Mouse (Mus musculus) adrenal gland, postnatal 14 days (tissue): ENCODE results near the gene Zfyve27. TPM values are rescaled to one million over a fixed set of nuclear protein-coding genes. Genes with fewer than 3 reads are reported as not detected.
A peak's percentile ranks its signal among the peaks of the same experiment; 100 is the strongest.

ENCODE experiments used
- DNase-seq: peaks from one replicate; pipeline ENCODE4 v3.0.0; 2021; ENCODE audit warnings: mixed read lengths
- total RNA-seq: library from RNA; stranded (reverse); gene quantifications from 2 replicates; pipeline ENCODE4 v1.2.3, GENCODE M21; 2021

Zfyve27 gene
- total RNA-seq, 1 experiment from 2014 or later: 42.7 TPM

DNA sequence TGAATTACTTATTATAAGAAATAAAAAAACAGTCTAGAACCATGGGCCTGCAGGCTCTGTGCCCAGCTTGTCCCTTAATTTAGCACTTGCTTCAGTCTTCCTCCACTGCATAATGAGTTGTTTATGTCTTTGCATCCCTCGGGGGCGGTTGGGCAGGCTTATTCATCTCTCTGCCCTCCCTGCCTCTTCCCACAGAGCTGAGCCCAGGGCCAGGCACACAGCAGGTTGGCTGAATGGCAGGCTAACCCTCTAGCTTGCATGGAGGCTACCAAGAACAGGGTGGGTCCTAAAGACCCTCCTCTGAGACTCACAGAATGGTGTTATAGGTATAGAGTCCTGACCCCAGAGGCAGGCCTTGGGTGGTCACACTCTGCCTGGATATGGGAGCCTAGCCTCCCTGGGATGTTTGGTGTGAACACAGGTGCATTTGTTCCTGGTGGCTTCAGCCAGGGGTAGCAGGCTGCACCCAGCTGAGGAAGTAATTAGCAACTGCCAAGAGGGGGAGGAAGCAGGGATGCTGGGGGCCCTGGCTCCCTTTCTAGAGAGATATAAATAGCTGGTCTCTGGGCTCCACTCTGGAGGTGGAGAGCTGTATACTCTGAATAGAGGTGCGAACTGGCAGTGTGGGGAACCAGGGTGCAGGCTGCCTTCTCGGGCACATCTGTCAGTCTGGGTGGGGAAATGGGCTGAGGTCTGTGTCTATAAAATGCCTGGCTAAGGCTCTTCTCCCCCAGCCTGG, 74.0 kb downstream of the Zfyve27 start:
- no peak for DNase-seq

DNA sequence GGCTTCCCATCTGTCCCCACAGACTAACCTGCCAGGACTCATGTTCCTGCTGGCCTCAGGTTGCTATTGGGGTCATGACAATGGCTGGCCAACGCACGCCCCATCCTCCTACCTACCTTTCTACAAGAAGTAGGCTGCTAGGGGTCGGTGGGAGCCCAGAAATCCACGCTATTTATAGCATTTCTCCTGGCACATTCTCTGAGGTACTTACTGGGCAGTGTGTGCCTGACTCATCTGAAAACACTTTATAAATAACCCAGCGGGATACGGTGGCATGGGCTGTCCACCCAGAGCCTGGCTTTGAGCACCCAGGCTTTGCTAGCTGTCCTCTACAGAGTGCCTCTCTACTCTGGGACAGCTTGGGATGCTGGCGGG, 74.6 kb downstream of the Zfyve27 start:
- no peak for DNase-seq

- DNase-seq: no peak
These were observed 77.1 kb downstream of the Zfyve27 start for GRCm38 (mm10) chr19:42240881-42241280.

DNA sequence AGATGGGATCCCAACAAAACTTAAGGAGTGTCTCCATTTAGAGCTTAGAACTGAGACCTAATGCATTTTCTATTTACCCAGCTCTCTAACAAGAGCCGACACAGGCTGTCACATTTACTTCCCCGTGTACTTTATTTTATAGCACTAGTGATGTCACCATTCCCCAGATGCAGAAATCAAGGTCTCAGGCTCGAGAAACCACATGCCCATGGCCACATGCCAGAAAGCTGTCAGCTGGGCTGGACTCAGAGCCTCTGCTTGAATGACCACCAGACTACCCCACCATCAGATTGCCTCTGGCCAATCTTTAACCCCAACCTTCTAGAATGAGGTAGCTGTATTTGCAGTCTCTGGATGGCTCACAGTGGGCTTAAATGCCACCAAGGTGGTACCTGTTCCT, 79.7 kb downstream of the Zfyve27 start:
- DNase-seq: peak; percentile 58

Other genes with a start within 250 kb of the Zfyve27 start
- gene Exosc1, start 230.5 kb upstream of the Zfyve27 start, total RNA-seq: 23.9 and 25.4 TPM in 2 replicates
- 31.4 and 31.8 TPM in 2 replicates for gene Zdhhc16, start 230.5 kb upstream of the Zfyve27 start, total RNA-seq
- gene Mms19, start 182.8 kb upstream of the Zfyve27 start, total RNA-seq: 19.9 and 22.2 TPM in 2 replicates
- 13.9 and 20.0 TPM in 2 replicates for gene Ubtd1, start 182.2 kb upstream of the Zfyve27 start, total RNA-seq
- 0.68 and 0.82 TPM in 2 replicates for gene Ankrd2, start 128.0 kb upstream of the Zfyve27 start, total RNA-seq
- 6.2 and 22.7 TPM in 2 replicates for gene Hoga1, start 118.3 kb upstream of the Zfyve27 start, total RNA-seq
- 0.64 and 0.96 TPM in 2 replicates for gene 4933411K16Rik, start 111.7 kb upstream of the Zfyve27 start, total RNA-seq
- 5.4 and 7.4 TPM in 2 replicates for gene Morn4, start 77.6 kb upstream of the Zfyve27 start, total RNA-seq
- gene Pi4k2a, start 73.5 kb upstream of the Zfyve27 start, total RNA-seq: 50.4 and 51.5 TPM in 2 replicates
- gene Avpi1, start 34.9 kb upstream of the Zfyve27 start, total RNA-seq: 47.4 and 48.9 TPM in 2 replicates
- 46.4 and 50.1 TPM in 2 replicates for gene Marveld1, start 16.6 kb upstream of the Zfyve27 start, total RNA-seq
- gene Sfrp5, start 38.3 kb downstream of the Zfyve27 start, total RNA-seq: 4.3 and 4.9 TPM in 2 replicates
- 0.78 and 1.9 TPM in 2 replicates for gene Golga7b, start 83.6 kb downstream of the Zfyve27 start, total RNA-seq